Mouse (Mus musculus): ENCODE data around the gene Orm2.

Gene Orm2

GRCm38 (mm10) chr4:63405683-63406082 lies 43.4 kb downstream of the Orm2 start:
- DNase-seq (ENCODE audit: low read depth, low spot score): no peak

- no peak for DNase-seq (ENCODE audit: low read depth, low spot score)
Measured at GRCm38 (mm10) chr4:63408247-63408646, 46.0 kb downstream of the Orm2 start.

- DNase-seq (ENCODE audit: low read depth, low spot score): peak; percentile 51
Measured at GRCm38 (mm10) chr4:63408649-63409048, 46.4 kb downstream of the Orm2 start.

DNA sequence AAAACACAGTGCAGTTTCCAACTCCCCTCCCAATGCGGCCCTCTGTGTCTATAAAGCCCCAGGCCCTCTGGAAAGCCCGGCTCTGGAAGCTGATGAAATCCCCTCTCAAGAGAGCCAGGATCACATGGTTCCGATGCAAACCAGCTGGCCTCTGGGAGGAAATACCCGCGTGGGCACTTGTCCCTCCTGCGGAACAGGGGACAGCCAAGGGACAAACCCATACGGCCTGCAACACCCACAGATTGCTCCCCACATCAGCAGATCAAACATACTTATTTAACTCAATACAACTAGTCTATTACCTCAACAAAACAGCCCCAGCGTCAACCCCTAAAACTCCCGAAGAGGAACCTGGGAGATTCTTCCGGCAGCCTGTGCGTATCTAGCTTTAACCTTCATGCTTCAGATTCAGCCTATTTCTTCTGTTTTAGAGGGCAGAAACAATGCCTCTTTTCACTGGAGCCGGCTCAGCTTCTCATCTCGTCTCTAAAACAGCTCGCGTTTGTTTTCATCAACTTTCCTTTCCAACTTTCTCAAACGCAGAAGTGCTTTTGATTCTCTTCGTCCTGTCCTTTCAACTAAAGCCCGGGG lies 47.2 kb downstream of the Orm2 start:
- no peak for DNase-seq (ENCODE audit: low read depth, low spot score)

GRCm38 (mm10) chr4:63409908-63410582 lies 47.8 kb downstream of the Orm2 start:
- DNase-seq (ENCODE audit: low read depth, low spot score): peak; percentile 88

GRCm38 (mm10) chr4:63410583-63410934 lies 48.3 kb downstream of the Orm2 start:
- peak; percentile 93 for DNase-seq (ENCODE audit: low read depth, low spot score)

DNA sequence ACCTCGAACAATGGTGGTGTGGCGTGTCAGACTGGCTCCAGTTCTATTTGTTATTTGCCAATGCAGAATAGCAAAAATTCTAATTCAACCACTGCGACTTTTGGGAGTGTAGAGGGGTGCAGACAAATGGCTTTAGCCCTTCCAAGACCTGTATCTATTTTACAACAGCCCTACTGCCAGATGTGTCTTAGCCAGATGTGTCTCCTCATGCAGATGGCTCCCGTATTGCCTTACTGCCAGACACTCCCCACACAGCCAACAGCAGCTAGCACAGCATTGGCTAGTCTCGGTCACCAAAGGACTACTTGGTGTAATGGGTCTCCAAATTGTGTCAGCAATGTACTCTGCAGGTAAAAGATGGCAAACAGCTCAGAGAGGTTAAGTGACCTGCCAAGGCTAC lies 49.0 kb downstream of the Orm2 start:
- no peak for DNase-seq (ENCODE audit: low read depth, low spot score)

DNA sequence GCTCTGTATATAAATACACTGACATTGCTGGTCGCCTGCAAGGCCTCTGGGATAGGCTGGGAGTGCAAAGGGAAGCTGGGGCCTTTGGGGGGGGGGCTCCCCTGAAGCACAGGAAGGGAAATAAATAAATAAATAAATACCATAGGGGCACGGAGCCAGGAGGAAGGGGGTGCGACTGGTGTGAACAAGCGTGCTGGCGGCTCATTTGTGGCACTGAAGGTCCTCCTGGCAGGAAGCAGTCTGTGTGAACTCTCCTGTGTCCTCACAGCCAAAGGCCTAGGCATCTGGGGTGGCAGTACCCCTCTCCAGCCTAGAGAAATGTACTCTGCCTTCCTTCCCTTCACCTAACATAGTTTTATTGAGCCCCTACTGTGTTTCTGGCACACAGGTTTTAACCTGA lies 52.7 kb downstream of the Orm2 start:
- DNase-seq (ENCODE audit: low read depth, low spot score): no peak

All from ES-CJ7 (cell line).